Mouse (Mus musculus) left cerebral cortex, adult 11 months (tissue): Measurements from ENCODE around the gene Samd14.

Experiments
- DNase-seq: peaks from one replicate; pipeline ENCODE4 v3.0.0; 2022; ENCODE audit warnings: low spot score

Samd14 gene

DNA sequence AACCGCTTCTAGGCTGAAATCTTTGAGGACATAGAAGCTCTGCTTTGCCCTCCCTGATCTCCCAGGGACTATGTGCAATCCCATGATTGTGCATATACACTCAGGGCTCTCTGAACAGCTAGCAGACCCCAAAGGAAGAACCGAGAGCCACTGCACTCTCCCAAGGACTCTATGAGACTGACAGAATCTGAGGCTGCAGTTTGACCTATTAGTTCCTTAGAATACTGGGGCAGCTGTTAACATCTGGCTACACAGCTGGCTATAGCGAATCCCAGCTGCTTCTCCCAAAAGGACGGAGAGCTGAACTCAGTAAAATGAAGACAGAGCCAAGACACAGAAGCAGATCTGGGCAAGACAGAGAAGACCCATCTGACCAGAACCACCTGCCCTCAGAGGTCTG lies 64.2 kb downstream of the Samd14 start:
- no peak for DNase-seq

DNA sequence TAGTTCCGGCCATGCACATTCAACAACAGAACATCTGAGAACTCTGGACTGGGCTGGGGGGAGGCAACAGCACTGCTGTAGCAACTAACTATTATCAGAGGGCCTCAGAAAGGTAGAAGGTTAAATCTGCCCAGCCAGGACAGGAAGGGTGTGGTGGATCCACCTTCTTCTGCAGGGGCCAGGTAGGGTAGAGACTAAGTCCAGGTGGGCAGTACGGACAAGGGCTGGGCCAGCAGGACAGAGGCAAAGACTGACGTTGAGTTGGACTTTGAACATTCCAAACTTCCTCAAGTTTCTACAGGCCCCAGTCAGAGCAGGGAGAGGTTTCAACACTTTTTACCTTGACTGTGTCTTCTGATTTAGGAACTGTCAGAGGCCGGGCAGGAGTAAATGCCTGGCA lies 65.0 kb downstream of the Samd14 start:
- DNase-seq = no peak

DNA sequence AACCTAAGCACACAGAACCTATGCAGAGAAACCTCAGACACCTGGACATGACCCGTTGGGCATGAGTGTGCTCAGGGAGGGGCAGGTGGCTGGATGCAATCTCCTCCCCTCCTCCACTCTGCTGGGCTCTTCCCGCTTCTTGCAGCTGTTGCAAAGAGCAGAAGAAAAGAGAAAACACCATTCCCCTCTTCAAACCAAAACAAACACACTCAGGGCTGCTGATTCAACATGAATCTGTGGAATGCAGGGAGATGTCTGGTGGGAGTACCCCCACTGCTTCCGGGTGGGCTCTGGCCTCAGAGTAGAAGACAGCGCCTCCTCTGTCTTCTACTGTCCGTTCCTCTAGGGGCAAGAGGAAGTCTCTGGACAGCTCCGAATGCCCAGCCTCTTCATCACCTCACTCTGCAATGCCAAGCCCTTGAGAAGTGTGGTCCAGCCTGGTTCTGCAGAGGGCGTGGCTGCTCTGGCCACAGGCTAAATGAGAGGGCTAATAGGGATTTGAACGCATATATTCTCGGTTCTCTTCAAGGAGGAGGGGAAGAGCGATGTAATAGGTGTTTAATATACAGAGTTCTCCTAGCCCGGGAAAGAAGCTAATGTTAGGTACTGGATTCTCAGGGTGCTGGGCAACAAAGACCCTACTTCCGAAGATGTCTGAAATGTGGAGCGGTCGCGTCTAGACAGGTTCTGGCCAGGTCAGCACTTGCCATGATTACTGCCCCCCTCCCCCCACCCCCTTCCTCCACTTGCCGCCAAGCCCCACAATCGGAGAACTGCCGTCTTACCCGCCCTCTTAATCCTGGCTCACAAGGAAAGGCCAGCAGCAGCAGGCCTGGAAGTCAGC lies 65.7 kb downstream of the Samd14 start:
- no peak for DNase-seq
